Comparison of ENCODE assay signal across 10 mouse cellular contexts in genomic region chr9:77496540-77497062, GRCm38 (mm10). TPM values are rescaled to one million over a fixed set of nuclear protein-coding genes. Genes with fewer than 3 reads are reported as not detected.
DNase-seq lines count a peak whose midpoint lies in the region; ATAC-seq and TF ChIP-seq lines count a peak whose summit lies in the region.
"Had no signal": no experiment of that assay in that cellular context is flagged by ENCODE, and none has a peak within 500 bp of the region (broad histone marks: within the 10 kb centered on the region; RNA-seq: fewer than 3 reads in every experiment).

No protein-coding gene starts in this region.

- H3K36me3 ChIP-seq in heart, embryonic 12.5 days: peaks cover 3% of the 10 kb centered on the region; the same call in 1 of the 2 replicates
- no peaks in the 10 kb centered on the region for H3K36me3 ChIP-seq in forebrain, postnatal 0 days (ENCODE audit: insufficient read depth)

- intact Hi-C loops in heart, postnatal 10 days (cut with DNase I): no loop called here

- no peak for TF ChIP-seq CTCF in forebrain, postnatal 0 days (IDR thresholded peaks at IDR 0.05; ENCODE audit: low read depth)

- peak; percentile 64; the same call in 1 of the 2 replicates for ATAC-seq in heart, embryonic 12.5 days (ENCODE audit: insufficient number of reproducible peaks, low FRiP score)
- peak; percentile 94 for ATAC-seq in forebrain, postnatal 0 days
- ATAC-seq in megakaryocyte-erythroid progenitor cell, adult 5-6 weeks (replicated peaks; ENCODE audit: low FRiP score, low TSS enrichment, poor library complexity, severe bottlenecking): peak; percentile 75
- ATAC-seq: CD4-positive, CD25-positive, alpha-beta regulatory T cell, adult 4 months had no signal

- peak overlapping the region; percentile 49 for H3K9ac ChIP-seq in heart, embryonic 12.5 days
- H3K9ac ChIP-seq in forebrain, postnatal 0 days: peak overlapping the region; percentile 31; the same call in 1 of the 2 replicates

- no peak overlapping the region for H3K4me3 ChIP-seq in heart, embryonic 12.5 days
- no peak overlapping the region for H3K4me3 ChIP-seq in forebrain, postnatal 0 days (ENCODE audit: low read depth, low read length)

- peak overlapping the region; percentile 83 for H3K27ac ChIP-seq in heart, embryonic 12.5 days (ENCODE audit: poor library complexity, severe bottlenecking)
- H3K27ac ChIP-seq in forebrain, postnatal 0 days (ENCODE audit: low read depth, low read length): no peak overlapping the region; the same call in 1 of the 2 replicates

- peaks cover 48% of the 10 kb centered on the region for H3K4me1 ChIP-seq in heart, embryonic 12.5 days (replicated peaks)
- peaks cover 10% of the 10 kb centered on the region; the same call in 1 of the 2 replicates for H3K4me1 ChIP-seq in forebrain, postnatal 0 days (ENCODE audit: insufficient read depth)

- H3K4me2 ChIP-seq in heart, embryonic 12.5 days: peak overlapping the region; percentile 36
- no peak overlapping the region for H3K4me2 ChIP-seq in forebrain, postnatal 0 days (ENCODE audit: low read depth)

- H3K27me3 ChIP-seq in heart, embryonic 12.5 days (replicated peaks): no peaks in the 10 kb centered on the region
- H3K27me3 ChIP-seq in forebrain, postnatal 0 days (ENCODE audit: insufficient read depth, low read length): no peaks in the 10 kb centered on the region

- H3K9me3 ChIP-seq in heart, embryonic 12.5 days (replicated peaks): no peaks in the 10 kb centered on the region
- H3K9me3 ChIP-seq in forebrain, postnatal 0 days (ENCODE audit: low read length): no peaks in the 10 kb centered on the region

- 15% methylated on average over 12 of the region's 12 CpGs for WGBS in heart, embryonic 12.5 days
- 9% methylated on average over 12 of the region's 12 CpGs for WGBS in forebrain, postnatal 0 days

- no peak for DNase-seq in heart, postnatal 10 days
- peak; percentile 89 for DNase-seq in Muller cell, postnatal 12 days (ENCODE audit: inconsistent ontology term)
- DNase-seq in forebrain, postnatal 0 days: peak; percentile 52
- DNase-seq in spleen, postnatal 14 days (ENCODE audit: low spot score in 2 of 2): no peak
- DNase-seq in gastrocnemius, postnatal 10 days: no peak
- no peak for DNase-seq in urinary bladder, postnatal 10 days (ENCODE audit: low spot score)
- DNase-seq: kidney, adult 8-10 months had no signal

RNA-seq across cellular contexts. Expression of gene Lrrc1, which starts 48.1 kb away (rescaled TPM):
- 14.9 TPM in 2 replicates for polyA plus RNA-seq in heart, embryonic 12.5 days (2016; fragmentation: Nextera tagmentation; extraction: Ambion mirVana)
- total RNA-seq in heart, postnatal 10 days (2021): 10 to 100 TPM; 26.2 to 32.5 TPM
- total RNA-seq in forebrain, postnatal 0 days (2014; rRNA removed): 11.9 and 14.8 TPM in 2 replicates
- polyA plus RNA-seq in forebrain, postnatal 0 days (2015; fragmentation: Nextera tagmentation; extraction: Ambion mirVana): 3.8 and 5.4 TPM in 2 replicates
- total RNA-seq in megakaryocyte-erythroid progenitor cell, adult 5-6 weeks (2014; fragmentation: Nextera tagmentation): 15.2 and 19.6 TPM in 2 replicates
- total RNA-seq in megakaryocyte-erythroid progenitor cell, adult 5-6 weeks (2017): 11.0 and 12.1 TPM in 2 replicates
- 1 to 10 TPM; 2.6 to 3.4 TPM for total RNA-seq in gastrocnemius, postnatal 10 days (2021)

Comparison
In these comparisons a context has a peak if more than half of its experiments do, and no peak if none do; other contexts are left out.
1. DNase-seq: peak in Muller cell, postnatal 12 days (single experiment) and forebrain, postnatal 0 days (single experiment); none in heart, postnatal 10 days (0 of 2), spleen, postnatal 14 days (0 of 2), gastrocnemius, postnatal 10 days (single experiment) and urinary bladder, postnatal 10 days (single experiment).
2. Peak in every context shown above with its lines, with median percentiles within 50 percentile points of each other: ATAC-seq.